Comparison of ENCODE assay signal across 15 mouse cellular contexts in genomic region chrX:38460887-38461286, GRCm38 (mm10). TPM values are rescaled to one million over a fixed set of nuclear protein-coding genes. Genes with fewer than 3 reads are reported as not detected.
A peak's percentile ranks its signal among the peaks of the same experiment; 100 is the strongest.
DNase-seq lines count a peak whose midpoint lies in the region; ATAC-seq and TF ChIP-seq lines count a peak whose summit lies in the region.
"Had no signal": no experiment of that assay in that cellular context is flagged by ENCODE, and none has a peak within 500 bp of the region (broad histone marks: within the 10 kb centered on the region; RNA-seq: fewer than 3 reads in every experiment).

No protein-coding gene starts in this region.

- whole genome bisulfite sequencing in heart, embryonic 12.5 days, result 41% methylated on average over 3 of the region's 3 CpGs
- WGBS in liver, postnatal 0 days (ENCODE audit: insufficient replicate concordance), result 24% methylated on average over 3 of the region's 3 CpGs
- 42% methylated on average over 3 of the region's 3 CpGs for WGBS in liver, embryonic 11.5 days
- 38% methylated on average over 3 of the region's 3 CpGs for WGBS in heart, embryonic 15.5 days

- no peak for DNase-seq in heart, postnatal 4 days
- no peak for DNase-seq in liver, postnatal 0 days
- DNase-seq in liver, embryonic 11.5 days (ENCODE audit: low spot score), result no peak
- no peak for DNase-seq in neural tube, embryonic 10.5 days (ENCODE audit: extremely low spot score, low spot score)
- no peak for DNase-seq in layer of hippocampus, postnatal 36 days
- DNase-seq: adrenal gland, postnatal 14 days; cerebellum, postnatal 25 days; liver, embryonic 13.5 days; right cerebral cortex, postnatal 25 days had no signal

- 0 out of 2 replicates have a peak, but pooled peaks cover 3% of the 10 kb centered on the region for H3K4me1 ChIP-seq in heart, embryonic 12.5 days (replicated peaks)
- H3K4me1 ChIP-seq in liver, postnatal 0 days (ENCODE audit: insufficient read depth), result peaks cover 3% of the 10 kb centered on the region; the same call in 1 of the 2 replicates
- H3K4me1 ChIP-seq in liver, embryonic 11.5 days (replicated peaks; ENCODE audit: control insufficient read depth, insufficient read depth, low read length), result no peaks in the 10 kb centered on the region
- H3K4me1 ChIP-seq in heart, embryonic 15.5 days (replicated peaks), result no peaks in the 10 kb centered on the region
- H3K4me1 ChIP-seq: embryonic facial prominence, embryonic 12.5 days; forebrain, embryonic 10.5 days; hindbrain, embryonic 12.5 days had no signal

- TF ChIP-seq CTCF in liver, postnatal 0 days (IDR thresholded peaks at IDR 0.05; ENCODE audit: low read depth), result no peak

- H3K36me3 ChIP-seq in heart, embryonic 12.5 days, result no peaks in the 10 kb centered on the region
- H3K36me3 ChIP-seq in liver, postnatal 0 days (replicated peaks; ENCODE audit: insufficient read depth, low read length), result no peaks in the 10 kb centered on the region
- H3K36me3 ChIP-seq in liver, embryonic 11.5 days (ENCODE audit: control insufficient read depth, insufficient read depth, low read length), result no peaks in the 10 kb centered on the region
- no peaks in the 10 kb centered on the region for H3K36me3 ChIP-seq in heart, embryonic 15.5 days
- H3K36me3 ChIP-seq: embryonic facial prominence, embryonic 12.5 days; forebrain, embryonic 10.5 days; hindbrain, embryonic 12.5 days; liver, embryonic 13.5 days had no signal

- no peak overlapping the region for H3K4me2 ChIP-seq in heart, embryonic 12.5 days
- no peak overlapping the region for H3K4me2 ChIP-seq in liver, postnatal 0 days (ENCODE audit: low read depth, low read length)
- no peak overlapping the region for H3K4me2 ChIP-seq in liver, embryonic 11.5 days
- no peak overlapping the region for H3K4me2 ChIP-seq in heart, embryonic 15.5 days
- H3K4me2 ChIP-seq: embryonic facial prominence, embryonic 12.5 days; hindbrain, embryonic 12.5 days; liver, embryonic 13.5 days had no signal

- H3K27me3 ChIP-seq in heart, embryonic 12.5 days (replicated peaks), result no peaks in the 10 kb centered on the region
- H3K27me3 ChIP-seq in liver, postnatal 0 days (ENCODE audit: insufficient read depth, low read length), result no peaks in the 10 kb centered on the region
- H3K27me3 ChIP-seq in liver, embryonic 11.5 days (replicated peaks; ENCODE audit: control insufficient read depth, insufficient read depth, low read length), result no peaks in the 10 kb centered on the region
- H3K27me3 ChIP-seq in heart, embryonic 15.5 days, result no peaks in the 10 kb centered on the region
- H3K27me3 ChIP-seq: embryonic facial prominence, embryonic 12.5 days; hindbrain, embryonic 12.5 days; liver, embryonic 13.5 days had no signal

- 0 out of 2 replicates have a peak, but pooled peaks have one; percentile 21 for TF ChIP-seq EP300 in liver, postnatal 0 days (IDR thresholded peaks at IDR 0.05; ENCODE audit: low read depth)

- peak overlapping the region; percentile 57 for H3K27ac ChIP-seq in heart, embryonic 12.5 days (ENCODE audit: poor library complexity, severe bottlenecking)
- peak overlapping the region; percentile 62 for H3K27ac ChIP-seq in liver, postnatal 0 days (ENCODE audit: low read depth)
- H3K27ac ChIP-seq in liver, embryonic 11.5 days (ENCODE audit: low read depth, low read length), result no peak overlapping the region
- H3K27ac ChIP-seq in heart, embryonic 15.5 days, result peak overlapping the region; percentile 23; the same call in 1 of the 2 replicates
- H3K27ac ChIP-seq: embryonic facial prominence, embryonic 12.5 days; forebrain, embryonic 10.5 days; hindbrain, embryonic 12.5 days; liver, embryonic 13.5 days had no signal

- no peak overlapping the region for H3K9ac ChIP-seq in heart, embryonic 12.5 days
- H3K9ac ChIP-seq in liver, postnatal 0 days (replicated peaks), result no peak overlapping the region
- no peak overlapping the region for H3K9ac ChIP-seq in liver, embryonic 11.5 days (ENCODE audit: low read depth, low read length)
- H3K9ac ChIP-seq in heart, embryonic 15.5 days, result no peak overlapping the region
- H3K9ac ChIP-seq: embryonic facial prominence, embryonic 12.5 days; hindbrain, embryonic 12.5 days; liver, embryonic 13.5 days had no signal

- no peaks in the 10 kb centered on the region for H3K9me3 ChIP-seq in heart, embryonic 12.5 days (replicated peaks)
- no peaks in the 10 kb centered on the region for H3K9me3 ChIP-seq in liver, postnatal 0 days (ENCODE audit: low read length)
- H3K9me3 ChIP-seq in liver, embryonic 11.5 days (ENCODE audit: control insufficient read depth, low read length), result no peaks in the 10 kb centered on the region
- no peaks in the 10 kb centered on the region for H3K9me3 ChIP-seq in heart, embryonic 15.5 days (replicated peaks)
- H3K9me3 ChIP-seq: embryonic facial prominence, embryonic 12.5 days; forebrain, embryonic 10.5 days; hindbrain, embryonic 12.5 days; liver, embryonic 13.5 days had no signal

- H3K4me3 ChIP-seq in heart, embryonic 12.5 days, result no peak overlapping the region
- H3K4me3 ChIP-seq in liver, postnatal 0 days (ENCODE audit: low read depth, low read length), result no peak overlapping the region
- no peak overlapping the region for H3K4me3 ChIP-seq in liver, embryonic 11.5 days (ENCODE audit: low read depth, low read length)
- H3K4me3 ChIP-seq in heart, embryonic 15.5 days, result no peak overlapping the region
- H3K4me3 ChIP-seq: embryonic facial prominence, embryonic 12.5 days; forebrain, embryonic 10.5 days; hindbrain, embryonic 12.5 days; liver, embryonic 13.5 days had no signal

- no peak for ATAC-seq in heart, embryonic 12.5 days (ENCODE audit: insufficient number of reproducible peaks, low FRiP score)
- ATAC-seq in liver, postnatal 0 days, result no peak
- no peak for ATAC-seq in liver, embryonic 11.5 days (replicated peaks; ENCODE audit: low FRiP score)
- ATAC-seq in heart, embryonic 15.5 days (replicated peaks; ENCODE audit: insufficient number of reproducible peaks, insufficient read depth, low FRiP score, low read depth), result 0 out of 2 replicates have a peak, but pooled peaks have one; percentile 34
- ATAC-seq in activated CD4-positive, CD25-positive, alpha-beta regulatory T cell, adult 4 months, result no peak

RNA-seq across cellular contexts. Expression of gene Lamp2, which starts 4.6 kb away (rescaled TPM):
- polyA plus RNA-seq in heart, embryonic 12.5 days (2016; fragmentation: Nextera tagmentation; extraction: Ambion mirVana), result 149 and 153 TPM in 2 replicates
- total RNA-seq in heart, postnatal 4 days (2021), result 100 to 1,000 TPM; 144 TPM
- 208 and 213 TPM in 2 replicates for polyA plus RNA-seq in liver, postnatal 0 days (2015; fragmentation: Nextera tagmentation; extraction: Ambion mirVana)
- polyA plus RNA-seq in liver, embryonic 11.5 days (2014; fragmentation: Nextera tagmentation; extraction: Ambion mirVana), result 76.0 and 81.4 TPM in 2 replicates
- polyA plus RNA-seq in heart, embryonic 15.5 days (2015; fragmentation: Nextera tagmentation; extraction: Ambion mirVana), result 133 and 143 TPM in 2 replicates
- polyA plus RNA-seq in activated CD4-positive, CD25-positive, alpha-beta regulatory T cell, adult 4 months (2017; shearing (Covaris generic)), result 10 to 100 TPM; 74.5 to 77.5 TPM
- 10 to 100 TPM; 67.3 to 71.6 TPM for total RNA-seq in layer of hippocampus, postnatal 36 days (2021)
